Mouse (Mus musculus): Measurements from ENCODE around the gene Drap1.

The Drap1 gene

GRCm38 (mm10) chr19:5384715-5385114 is 40.1 kb downstream of the Drap1 start:
- DNase-seq (ENCODE audit: low spot score in 2 of 2), result no peak

GRCm38 (mm10) chr19:5383326-5383725 is 41.5 kb downstream of the Drap1 start:
- no peak for DNase-seq (ENCODE audit: low spot score in 2 of 2)

- DNase-seq (ENCODE audit: low spot score in 2 of 2), result no peak
Measured at GRCm38 (mm10) chr19:5377446-5377845, 47.3 kb downstream of the Drap1 start.

GRCm38 (mm10) chr19:5374748-5375147 is 50.0 kb downstream of the Drap1 start:
- DNase-seq (ENCODE audit: low spot score in 2 of 2), result no peak

- DNase-seq (ENCODE audit: low spot score in 2 of 2), result no peak
Measured at GRCm38 (mm10) chr19:5374177-5374576, 50.6 kb downstream of the Drap1 start.

Data from frontal cortex, postnatal 10 days (tissue).